ENCODE assay signal across 28 mouse cellular contexts in the genomic region with DNA sequence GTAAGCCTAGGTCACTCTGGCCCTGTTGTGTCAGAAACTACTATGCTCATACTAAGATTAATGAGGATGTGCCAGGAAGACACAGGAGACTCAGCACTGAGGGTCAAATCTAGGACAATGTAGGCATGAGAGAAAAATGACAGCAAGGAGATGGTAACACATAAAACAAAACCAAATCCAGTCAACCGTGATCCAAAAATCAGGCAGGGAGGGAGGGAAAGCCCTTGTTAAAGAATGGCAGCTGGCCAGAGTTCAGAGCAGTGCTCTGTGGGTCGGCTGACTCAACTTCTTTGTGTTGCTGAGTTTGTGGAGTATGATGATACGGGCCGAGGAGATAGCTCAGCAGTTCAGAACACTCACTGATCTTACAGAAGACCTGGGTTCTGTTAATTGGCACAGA. TPM values are rescaled to one million over a fixed set of nuclear protein-coding genes. Genes with fewer than 3 reads are reported as not detected.
DNase-seq lines count a peak whose midpoint lies in the region; ATAC-seq and TF ChIP-seq lines count a peak whose summit lies in the region.
"Had no signal": no experiment of that assay in that cellular context is flagged by ENCODE, and none has a peak within 500 bp of the region (broad histone marks: within the 10 kb centered on the region; RNA-seq: fewer than 3 reads in every experiment).

No protein-coding gene starts in this region.

- TF ChIP-seq EP300 in heart, adult 2 months (IDR thresholded peaks at IDR 0.05; ENCODE audit: insufficient read depth, low read depth, low read length), result no peak

- H3K36me3 ChIP-seq in heart, adult 2 months (ENCODE audit: control insufficient read depth, insufficient read depth, low read length), result peaks cover 7% of the 10 kb centered on the region
- H3K36me3 ChIP-seq in kidney, embryonic 15.5 days, result peaks cover 87% of the 10 kb centered on the region

- H3K27ac ChIP-seq in heart, adult 2 months, result no peak overlapping the region
- no peak overlapping the region for H3K27ac ChIP-seq in kidney, embryonic 15.5 days
- H3K27ac ChIP-seq: embryonic facial prominence, embryonic 13.5 days; heart, embryonic 15.5 days; hindbrain, postnatal 0 days; intestine, embryonic 15.5 days; midbrain, embryonic 12.5 days; neural tube, embryonic 12.5 days had no signal

- no peaks in the 10 kb centered on the region for H3K4me1 ChIP-seq in heart, adult 2 months (ENCODE audit: control insufficient read depth, insufficient read depth, low read length)
- H3K4me1 ChIP-seq in kidney, embryonic 15.5 days, result no peaks in the 10 kb centered on the region
- H3K4me1 ChIP-seq: embryonic facial prominence, embryonic 13.5 days; heart, embryonic 15.5 days; intestine, embryonic 15.5 days; midbrain, embryonic 12.5 days; neural tube, embryonic 12.5 days had no signal

- no peaks in the 10 kb centered on the region for H3K9me3 ChIP-seq in kidney, embryonic 15.5 days (replicated peaks)
- H3K9me3 ChIP-seq: embryonic facial prominence, embryonic 13.5 days; heart, embryonic 15.5 days; intestine, embryonic 15.5 days; megakaryocyte, embryonic 14.5 days; midbrain, embryonic 12.5 days; neural tube, embryonic 12.5 days had no signal

- peak; percentile 20 for DNase-seq in adrenal gland, adult 8-10 months
- no peak for DNase-seq in adrenal gland, adult 18-20 months (ENCODE audit: low spot score in 2 of 2)
- DNase-seq in Muller cell, postnatal 12 days (ENCODE audit: inconsistent ontology term), result peak; percentile 89
- peak; percentile 8 for DNase-seq in adrenal gland, postnatal 25 days
- DNase-seq in retina, postnatal 7 days (ENCODE audit: low read depth, low spot score), result peak; percentile 6
- DNase-seq in heart, adult 2 months, result no peak
- DNase-seq: cerebellum, adult 11-12 months; cerebellum, adult 9-11 months; embryo, embryonic 11 days; gastrocnemius, postnatal 10 days; kidney, adult 8-10 months; kidney, postnatal 14 days; layer of hippocampus, adult 9-11 months; lung, postnatal 36 days; right cerebral cortex, postnatal 14 days had no signal

- no peak overlapping the region for H3K4me2 ChIP-seq in kidney, embryonic 15.5 days
- H3K4me2 ChIP-seq: embryonic facial prominence, embryonic 13.5 days; heart, embryonic 15.5 days; intestine, embryonic 15.5 days; liver, embryonic 11.5 days; midbrain, embryonic 12.5 days; neural tube, embryonic 12.5 days had no signal

- no peak for TF ChIP-seq CTCF in heart, adult 2 months (IDR thresholded peaks at IDR 0.05)

- WGBS in heart, adult 2 months, result 52% methylated on average over 4 of the region's 4 CpGs
- 82% methylated on average over 4 of the region's 4 CpGs for WGBS in kidney, embryonic 15.5 days

- no peaks in the 10 kb centered on the region for H3K79me2 ChIP-seq in heart, adult 2 months (replicated peaks; ENCODE audit: control insufficient read depth, insufficient read depth, low read length)

- TF ChIP-seq POLR2A in heart, adult 2 months (IDR thresholded peaks at IDR 0.05; ENCODE audit: insufficient read depth, low read depth, low read length), result no peak

- H3K27me3 ChIP-seq in heart, adult 2 months (ENCODE audit: control insufficient read depth, insufficient read depth, low read length), result no peaks in the 10 kb centered on the region
- no peaks in the 10 kb centered on the region for H3K27me3 ChIP-seq in kidney, embryonic 15.5 days
- H3K27me3 ChIP-seq: embryonic facial prominence, embryonic 13.5 days; heart, embryonic 15.5 days; intestine, embryonic 15.5 days; megakaryocyte, embryonic 14.5 days; midbrain, embryonic 12.5 days; neural tube, embryonic 12.5 days had no signal

- intact Hi-C loops in heart, adult 2 months (cut with DNase I), result no loop called here

- H3K4me3 ChIP-seq in heart, adult 2 months, result no peak overlapping the region
- no peak overlapping the region for H3K4me3 ChIP-seq in kidney, embryonic 15.5 days (replicated peaks)
- H3K4me3 ChIP-seq: embryonic facial prominence, embryonic 13.5 days; erythroblast, embryonic 14.5 days; heart, embryonic 15.5 days; intestine, embryonic 15.5 days; midbrain, embryonic 12.5 days; myocyte; neural tube, embryonic 12.5 days had no signal

- H3K9ac ChIP-seq in heart, adult 2 months (ENCODE audit: low read depth, low read length), result no peak overlapping the region
- no peak overlapping the region for H3K9ac ChIP-seq in kidney, embryonic 15.5 days
- H3K9ac ChIP-seq: embryonic facial prominence, embryonic 13.5 days; heart, embryonic 15.5 days; intestine, embryonic 15.5 days; midbrain, embryonic 12.5 days; neural tube, embryonic 12.5 days had no signal

- no peak for ATAC-seq in kidney, embryonic 15.5 days (replicated peaks; ENCODE audit: low FRiP score)
- ATAC-seq: CD4-positive, CD25-positive, alpha-beta regulatory T cell, adult 4 months; forebrain, embryonic 16.5 days; hindbrain, postnatal 0 days; intestine, embryonic 15.5 days had no signal

RNA-seq across cellular contexts. Expression of a gene that starts 12.9 kb away (rescaled TPM):
- total RNA-seq in adrenal gland, adult 8-10 months (2022), result 10 to 100 TPM; 23.4 to 33.2 (median 27.0) TPM
- total RNA-seq in adrenal gland, adult 18-20 months (2021), result 10 to 100 TPM; 23.9 to 32.7 TPM
- 30.3 and 30.9 TPM in 2 replicates for total RNA-seq in adrenal gland, postnatal 25 days (2021)
- 10 to 100 TPM; 19.3 to 22.4 TPM for total RNA-seq in heart, adult 2 months (2021)
- polyA plus RNA-seq in heart, adult 2 months (2012; rRNA removed), result 3.9 and 7.0 TPM in 2 replicates
- 38.9 and 41.1 TPM in 2 replicates for polyA plus RNA-seq in kidney, embryonic 15.5 days (2015; fragmentation: Nextera tagmentation; extraction: Ambion mirVana)

RNA-seq across cellular contexts. Expression of a gene that starts 48.9 kb away (rescaled TPM):
- total RNA-seq in adrenal gland, adult 8-10 months (2022), result 1 to 10 TPM; 4.5 to 8.0 (median 5.9) TPM
- 1 to 10 TPM; 2.5 to 3.9 TPM for total RNA-seq in adrenal gland, adult 18-20 months (2021)
- total RNA-seq in adrenal gland, postnatal 25 days (2021), result 3.7 and 5.2 TPM in 2 replicates
- 1 to 10 TPM; 1.6 to 1.8 TPM for total RNA-seq in heart, adult 2 months (2021)
- polyA plus RNA-seq in heart, adult 2 months (2012; rRNA removed), result 0.92 and 1.1 TPM in 2 replicates
- 10.1 and 10.2 TPM in 2 replicates for polyA plus RNA-seq in kidney, embryonic 15.5 days (2015; fragmentation: Nextera tagmentation; extraction: Ambion mirVana)
- polyA plus RNA-seq: erythroblast, embryonic 14.5 days had no signal

Comparison
In these comparisons a context has a peak if more than half of its experiments do, and no peak if none do; other contexts are left out.
1. DNase-seq: peak in adrenal gland, adult 8-10 months (single experiment), Muller cell, postnatal 12 days (single experiment), adrenal gland, postnatal 25 days (single experiment) and retina, postnatal 7 days (single experiment); none in adrenal gland, adult 18-20 months (0 of 2) and heart, adult 2 months (0 of 2).